Mouse (Mus musculus): ENCODE data around the gene Dnal1.

The Dnal1 gene

GRCm38 (mm10) chr12:84126899-84127298 lies 12.7 kb downstream of the Dnal1 start:
- DNase-seq (ENCODE audit: low spot score), result no peak

- DNase-seq (ENCODE audit: low spot score), result no peak
Measured at GRCm38 (mm10) chr12:84128576-84128975, 14.4 kb downstream of the Dnal1 start.

- no peak for DNase-seq (ENCODE audit: low spot score)
Measured at GRCm38 (mm10) chr12:84129931-84130330, 15.8 kb downstream of the Dnal1 start.

- no peak for DNase-seq (ENCODE audit: low spot score)
Measured at GRCm38 (mm10) chr12:84132265-84132664, 18.1 kb downstream of the Dnal1 start.

DNA sequence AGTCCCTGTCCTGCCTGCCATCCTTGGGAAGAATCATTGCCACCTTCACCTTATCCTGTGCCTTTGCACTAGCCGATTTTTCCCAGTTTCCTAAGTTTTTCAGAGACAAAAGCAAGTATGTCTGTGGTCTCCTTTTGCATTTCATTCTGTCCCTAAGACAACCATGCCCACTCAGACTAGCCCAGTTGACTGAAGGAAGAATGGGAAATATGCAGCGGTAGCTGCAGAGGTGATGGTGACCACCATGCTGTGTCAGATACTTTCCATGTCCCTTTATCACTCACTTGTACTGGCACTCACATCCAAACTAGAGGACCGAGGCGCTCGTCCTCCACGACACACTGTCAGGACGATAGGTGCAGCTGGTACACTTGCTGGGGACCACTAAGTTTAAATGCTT lies 23.0 kb downstream of the Dnal1 start:
- no peak for DNase-seq (ENCODE audit: low spot score)

DNA sequence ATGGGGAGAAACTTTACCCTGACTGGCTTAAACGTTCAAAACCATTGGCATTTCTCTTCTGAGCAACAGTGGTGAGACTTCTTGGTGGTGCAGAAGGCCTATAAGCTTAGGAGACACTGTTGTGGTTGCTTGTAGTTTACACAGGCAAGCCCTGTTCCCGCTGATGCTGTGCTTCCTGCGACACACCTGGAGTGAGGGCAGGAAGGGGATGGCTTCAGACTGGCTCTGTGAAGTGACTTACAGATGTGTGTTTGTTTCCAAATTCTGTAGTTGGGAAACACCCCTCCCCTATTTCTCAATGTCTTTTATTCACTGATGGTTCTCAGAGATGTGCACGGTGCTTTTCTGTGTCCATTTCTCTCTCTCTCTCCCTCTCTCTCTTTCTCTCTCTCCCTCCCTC lies 26.0 kb downstream of the Dnal1 start:
- DNase-seq (ENCODE audit: low spot score), result no peak

DNA sequence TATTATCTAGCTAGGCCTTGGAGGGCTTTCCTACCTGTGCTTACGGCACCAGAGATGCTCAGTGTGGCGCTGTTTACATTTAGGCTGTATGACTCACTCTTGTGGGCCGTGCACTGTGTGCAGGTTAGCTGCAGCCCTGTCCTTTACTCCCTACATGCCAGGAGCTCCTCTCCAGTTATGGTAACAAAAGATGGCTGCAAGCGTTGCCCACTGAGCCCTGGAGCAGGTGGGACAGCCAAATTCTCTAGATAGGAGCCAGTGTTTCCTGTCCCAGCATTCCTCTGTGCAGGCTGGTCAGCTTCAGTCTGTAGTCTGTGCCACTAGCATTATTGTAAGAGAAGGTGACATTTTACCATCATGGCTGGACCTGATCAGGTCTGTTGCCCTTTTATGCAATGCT lies 27.1 kb downstream of the Dnal1 start:
- DNase-seq (ENCODE audit: low spot score), result no peak

GRCm38 (mm10) chr12:84142281-84143050 lies 28.3 kb downstream of the Dnal1 start:
- no peak for DNase-seq (ENCODE audit: low spot score)

GRCm38 (mm10) chr12:84147954-84148621 lies 33.9 kb downstream of the Dnal1 start, which contains the start of gene Pnma1:
Gene Pnma1 (minus strand): TSS chr12:84148489.
- peak; percentile 79 for DNase-seq (ENCODE audit: low spot score)

DNA sequence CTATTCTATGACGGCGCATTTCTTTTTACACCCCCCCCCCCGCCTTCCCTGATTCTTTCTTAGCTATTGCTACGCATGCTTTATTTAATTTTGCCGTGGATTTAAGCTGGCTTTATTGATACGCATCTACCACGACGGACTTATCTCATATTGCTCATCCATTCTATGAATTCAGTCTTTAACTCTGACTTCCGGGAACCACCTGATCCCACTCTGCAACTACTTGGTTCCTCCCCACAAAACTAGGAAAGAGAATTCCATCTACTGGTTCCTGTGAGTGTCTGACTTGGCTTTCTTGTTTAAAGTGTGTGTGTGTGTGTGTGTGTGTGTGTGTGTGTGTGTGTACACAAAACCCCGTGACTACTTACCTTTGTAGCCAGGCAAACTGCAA lies 34.5 kb downstream of the Dnal1 start:
- no peak for DNase-seq (ENCODE audit: low spot score)

DNA sequence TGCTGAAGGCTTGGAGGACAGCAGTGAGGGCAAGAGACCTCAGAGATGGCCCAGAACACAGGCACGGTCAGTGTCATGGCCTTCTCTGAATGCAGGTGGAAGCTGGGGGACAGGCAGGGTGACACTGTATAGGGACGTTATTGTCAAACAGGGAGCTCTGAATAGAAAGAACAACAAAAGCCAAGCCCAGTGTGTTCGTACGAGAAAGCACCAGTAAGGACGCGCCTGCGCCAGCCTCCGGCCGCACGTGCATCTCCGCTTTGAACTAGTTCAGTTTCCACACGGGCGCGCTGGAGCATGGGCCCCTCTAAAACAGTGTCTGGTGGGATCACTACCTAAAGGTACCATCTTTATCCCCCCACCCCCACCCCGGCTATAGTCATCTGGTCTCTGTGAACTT lies 35.8 kb downstream of the Dnal1 start:
- DNase-seq (ENCODE audit: low spot score), result no peak

DNA sequence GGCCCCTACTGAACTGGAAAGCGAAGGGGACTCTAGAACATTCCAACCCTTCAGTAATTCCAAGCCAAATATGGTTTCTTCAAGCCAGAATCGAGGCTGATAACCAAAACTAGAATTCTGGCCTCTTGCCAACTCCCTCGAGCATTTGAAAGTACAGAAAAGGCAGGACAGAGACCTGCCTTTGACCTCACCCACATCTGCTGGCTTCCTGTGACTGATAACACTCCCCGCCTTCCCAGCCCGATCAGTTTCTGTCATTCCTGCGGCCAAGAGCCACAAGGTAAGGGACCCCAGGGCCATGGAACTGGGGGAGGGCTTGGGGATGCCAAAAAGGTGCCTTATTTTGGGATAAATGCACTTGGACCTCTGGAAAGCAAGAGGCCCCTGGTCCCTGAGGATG lies 36.8 kb downstream of the Dnal1 start:
- no peak for DNase-seq (ENCODE audit: low spot score)

DNA sequence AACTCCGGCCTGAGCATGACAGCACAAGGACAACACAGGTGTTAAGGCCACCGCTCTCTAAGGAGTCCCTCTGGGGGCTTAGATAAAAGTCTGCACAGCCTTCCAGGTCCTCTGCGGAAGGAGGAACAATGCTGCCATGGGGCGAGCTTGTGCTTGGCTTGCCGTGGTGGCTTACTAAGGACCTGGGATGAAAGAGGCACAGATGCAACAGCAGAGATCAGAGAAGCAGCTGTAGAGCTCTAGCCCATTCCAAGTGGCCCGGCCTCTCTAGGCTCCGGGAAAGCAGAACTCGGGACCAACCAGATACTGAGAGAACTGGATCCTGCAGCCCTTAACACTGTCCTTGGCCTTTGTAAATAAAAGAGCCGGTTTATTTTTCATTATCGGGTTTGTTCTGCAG lies 37.7 kb downstream of the Dnal1 start:
- DNase-seq (ENCODE audit: low spot score), result no peak

DNA sequence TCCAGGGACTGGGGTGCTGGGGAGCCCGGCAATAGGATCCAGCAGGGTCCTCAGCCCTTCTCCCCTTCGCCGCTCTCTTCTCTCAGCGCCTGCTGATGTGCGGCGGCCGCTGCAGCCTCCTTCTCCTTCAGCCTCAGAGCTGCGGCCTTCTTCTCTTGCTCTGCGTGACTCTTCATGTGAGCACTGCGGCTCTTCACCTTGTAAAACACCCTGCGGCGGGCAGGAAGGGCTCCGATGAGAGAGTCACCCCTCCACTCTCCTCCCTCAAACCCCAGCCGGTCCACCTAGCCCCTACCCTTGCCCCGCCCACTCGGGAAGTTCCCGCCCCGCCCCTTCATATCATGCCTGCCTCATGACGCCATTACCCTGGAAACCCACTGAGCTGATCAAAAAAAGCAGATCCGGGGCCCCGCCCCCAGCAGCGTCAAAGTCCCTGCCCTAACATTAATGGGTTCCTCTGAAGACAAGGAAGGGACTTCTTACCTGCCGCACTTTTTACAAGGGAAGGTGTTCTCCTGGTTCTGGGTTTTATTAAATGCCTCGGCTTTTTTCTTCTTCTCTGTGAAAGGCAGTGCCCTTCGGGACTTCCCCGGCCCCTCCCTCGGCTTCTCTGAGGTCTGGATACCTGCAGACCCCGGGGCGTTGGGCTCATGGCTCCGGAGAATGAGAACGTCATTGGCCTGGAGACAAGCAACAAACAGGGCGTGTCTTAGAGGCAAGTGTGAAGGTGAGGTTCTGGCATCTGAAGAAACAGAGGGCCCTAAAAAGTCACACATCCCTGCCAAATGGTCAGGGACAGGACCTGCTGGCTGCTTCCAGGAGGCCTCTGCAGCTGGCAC lies 38.4 kb downstream of the Dnal1 start:
- DNase-seq (ENCODE audit: low spot score), result no peak

DNA sequence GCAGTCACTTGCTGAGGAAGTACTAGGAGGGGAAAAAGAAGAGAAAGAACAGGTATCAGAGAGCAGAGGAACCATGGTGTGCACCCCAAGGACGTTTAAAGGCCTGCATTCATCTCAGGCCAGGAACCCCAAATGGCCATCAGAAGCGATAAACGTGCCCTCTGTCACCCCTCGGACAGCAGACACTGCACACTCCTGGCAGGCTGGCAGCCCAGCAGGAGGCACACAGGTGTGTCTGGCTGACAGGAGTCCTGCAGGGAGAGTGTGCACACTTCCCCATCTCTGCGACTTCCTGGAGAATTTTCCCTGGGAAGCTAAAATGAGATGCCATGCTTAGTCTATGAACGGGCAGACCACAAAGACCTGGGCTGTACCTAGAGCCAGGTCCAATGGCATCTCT lies 39.2 kb downstream of the Dnal1 start:
- DNase-seq (ENCODE audit: low spot score), result no peak

GRCm38 (mm10) chr12:84154786-84155522 lies 40.8 kb downstream of the Dnal1 start:
- DNase-seq (ENCODE audit: low spot score), result no peak

DNA sequence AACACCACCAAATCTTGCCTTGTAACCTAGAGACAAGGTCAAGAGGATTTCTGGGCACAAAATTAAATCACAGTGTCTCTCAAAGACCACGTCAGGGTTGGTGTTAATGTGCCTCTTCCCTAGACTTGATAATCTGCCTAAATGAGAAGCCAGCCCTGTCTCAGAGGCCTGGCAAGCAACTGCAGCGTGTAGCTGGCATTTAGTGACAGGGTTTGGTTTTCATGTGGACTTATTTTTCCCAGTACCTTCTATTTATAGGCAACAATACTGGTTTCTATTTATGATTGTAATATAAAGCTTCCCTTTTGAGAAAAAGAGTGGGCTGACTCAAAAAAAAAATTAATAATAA lies 41.3 kb downstream of the Dnal1 start:
- no peak for DNase-seq (ENCODE audit: low spot score)

GRCm38 (mm10) chr12:84156210-84156609 lies 42.0 kb downstream of the Dnal1 start:
- DNase-seq (ENCODE audit: low spot score), result no peak

DNA sequence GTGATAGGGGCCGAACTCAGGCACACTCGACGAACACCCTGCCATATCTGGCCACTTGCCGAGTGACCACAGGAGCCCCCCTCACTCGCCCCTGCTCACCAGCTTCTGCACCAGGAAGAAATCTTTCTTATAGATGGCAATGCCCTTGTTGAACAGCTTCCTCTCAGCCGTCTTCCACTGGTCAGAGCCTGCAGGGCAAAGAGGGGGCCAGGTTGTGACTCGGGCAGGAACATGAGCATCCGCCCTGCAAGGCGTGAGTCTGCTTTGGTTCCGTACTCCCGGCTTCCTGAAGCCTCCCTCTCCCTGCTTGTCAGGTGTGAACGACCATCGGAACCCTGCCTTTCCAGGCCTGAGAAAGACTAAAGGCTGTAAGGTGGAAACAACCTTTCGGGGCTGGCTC lies 44.0 kb downstream of the Dnal1 start:
- DNase-seq (ENCODE audit: low spot score), result no peak

DNA sequence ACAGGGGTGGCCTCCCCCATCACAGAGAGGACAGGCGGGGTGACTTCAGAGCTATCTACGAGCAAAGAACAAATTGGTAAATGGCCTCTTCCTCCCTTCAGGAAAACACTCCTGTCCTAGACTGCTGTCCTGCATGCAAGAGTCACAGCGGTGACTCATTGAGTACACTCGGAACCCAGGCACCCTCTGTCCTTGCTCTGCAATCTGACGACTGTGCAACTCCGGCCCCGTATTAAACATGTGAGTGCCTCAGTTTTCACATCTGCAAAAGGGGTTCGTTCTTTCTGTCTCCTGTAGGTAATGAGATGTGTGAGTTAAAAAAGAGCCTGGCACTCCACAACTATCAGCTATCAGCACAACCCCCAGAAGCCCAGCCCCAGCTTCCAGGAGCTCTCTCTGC lies 46.3 kb downstream of the Dnal1 start:
- no peak for DNase-seq (ENCODE audit: low spot score)

GRCm38 (mm10) chr12:84161116-84161515 lies 47.0 kb downstream of the Dnal1 start:
- no peak for DNase-seq (ENCODE audit: low spot score)

Data from ovary, postnatal 36 days (tissue).